Mouse (Mus musculus): ENCODE results near the gene D1Ertd622e.

DNA sequence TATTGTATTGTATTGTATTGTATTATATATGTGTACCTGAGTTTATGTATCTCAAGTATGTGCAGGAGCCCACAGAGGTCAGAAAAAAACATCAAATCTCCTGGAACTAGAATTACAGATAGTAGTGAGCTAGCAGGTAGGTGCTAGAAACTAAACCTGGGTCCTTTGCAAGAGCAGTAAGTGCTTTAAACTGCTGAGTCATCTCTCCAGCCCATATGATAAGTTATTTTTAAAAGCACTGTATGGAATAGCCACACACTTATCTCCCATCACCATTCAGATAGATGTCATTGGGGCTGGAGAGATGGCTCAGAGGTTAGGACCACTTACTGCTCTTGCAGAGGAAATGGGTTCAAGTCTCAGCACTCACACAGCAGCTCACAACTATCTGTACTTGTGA, 76.8 kb downstream of the D1Ertd622e start:
- TF ChIP-seq CTCF (conservative IDR thresholded peaks at IDR 0.05; ENCODE audit: insufficient read depth, insufficient read length, low read depth, low read length) (no peak), POLR2A (IDR thresholded peaks at IDR 0.05; ENCODE audit: low read depth, low read length) (no peak)

All from kidney, adult 2 months (tissue).